Mouse (Mus musculus) adrenal gland, adult 2 months (tissue): Measurements from ENCODE around the gene Sema6d. TPM values are rescaled to one million over a fixed set of nuclear protein-coding genes. Genes with fewer than 3 reads are reported as not detected.

Experiments
- DNase-seq: peaks from one replicate; pipeline ENCODE4 v3.0.0; 2021
- polyA plus RNA-seq: library from polyadenylated mRNA; depleted of rRNA; stranded (reverse); fragments of >200 nt; gene quantifications from 2 replicates; pipeline ENCODE4 v1.2.3, GENCODE M21; 2012
- total RNA-seq, 2 experiments: library from RNA; stranded (reverse); gene quantifications; 2 replicates each; pipeline ENCODE4 v1.2.3; 2021

Gene Sema6d
- total and polyA plus RNA-seq, 3 experiments: 6.1 to 9.3 (median 7.6) TPM

DNA sequence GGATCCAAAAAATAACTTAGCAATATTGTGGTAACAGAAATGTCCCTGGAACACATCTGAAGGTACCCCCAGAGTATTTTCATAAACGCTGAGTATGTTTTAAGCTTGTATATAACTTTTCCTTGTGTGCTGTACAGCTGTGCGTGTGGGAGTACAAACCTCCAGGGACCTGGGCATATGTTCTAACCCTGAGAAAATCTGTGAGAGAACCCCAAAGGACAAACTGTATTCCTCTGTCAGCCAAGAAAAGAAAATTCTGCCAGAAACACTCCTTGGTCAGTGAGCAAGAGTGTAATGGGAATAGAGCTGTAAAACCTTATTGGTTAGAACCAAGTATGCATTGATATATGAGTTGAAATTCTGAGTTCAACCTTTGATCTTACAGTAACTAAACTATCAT lies 203.8 kb downstream of the Sema6d start:
- DNase-seq: no peak

DNA sequence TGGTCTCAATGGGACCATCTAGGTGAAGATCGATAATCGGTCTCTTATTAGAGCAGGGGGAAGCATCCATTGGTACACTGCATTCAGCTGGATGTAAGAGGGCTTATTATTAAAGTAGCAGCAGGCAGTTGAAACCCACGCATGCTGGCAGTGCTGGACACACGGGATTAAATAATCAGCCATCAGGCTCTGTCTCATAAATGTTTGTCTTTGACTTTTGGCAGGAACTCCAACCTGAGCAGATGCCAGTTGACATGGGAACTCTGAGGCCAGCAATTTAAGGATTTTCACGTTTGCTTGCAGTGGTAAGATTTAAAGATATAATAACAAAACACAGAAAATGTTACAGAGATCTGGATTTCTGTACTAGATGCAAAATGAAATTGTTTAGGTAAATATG lies 208.6 kb downstream of the Sema6d start:
- no peak for DNase-seq

- DNase-seq: no peak
These were observed 209.1 kb downstream of the Sema6d start for GRCm38 (mm10) chr2:124298872-124299271.

DNA sequence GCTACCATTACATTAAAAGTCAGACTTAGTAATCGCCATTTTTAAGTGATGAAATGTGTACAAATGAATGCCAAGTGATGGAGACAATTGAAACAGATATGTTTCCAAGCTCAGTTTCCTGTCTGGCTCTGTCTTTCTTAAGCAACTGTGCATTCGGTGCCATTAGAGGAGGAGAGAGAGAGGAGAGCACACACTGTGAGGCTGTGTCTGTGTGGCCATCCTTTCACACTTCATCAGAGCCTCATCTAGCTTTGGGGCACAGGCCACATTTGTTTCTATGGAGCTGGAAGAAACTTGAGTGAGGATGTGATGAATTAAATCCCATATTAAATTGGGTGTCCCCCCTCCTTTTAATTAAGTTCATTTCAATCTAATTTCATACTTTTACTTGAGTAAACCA lies 218.8 kb downstream of the Sema6d start:
- no peak for DNase-seq

DNA sequence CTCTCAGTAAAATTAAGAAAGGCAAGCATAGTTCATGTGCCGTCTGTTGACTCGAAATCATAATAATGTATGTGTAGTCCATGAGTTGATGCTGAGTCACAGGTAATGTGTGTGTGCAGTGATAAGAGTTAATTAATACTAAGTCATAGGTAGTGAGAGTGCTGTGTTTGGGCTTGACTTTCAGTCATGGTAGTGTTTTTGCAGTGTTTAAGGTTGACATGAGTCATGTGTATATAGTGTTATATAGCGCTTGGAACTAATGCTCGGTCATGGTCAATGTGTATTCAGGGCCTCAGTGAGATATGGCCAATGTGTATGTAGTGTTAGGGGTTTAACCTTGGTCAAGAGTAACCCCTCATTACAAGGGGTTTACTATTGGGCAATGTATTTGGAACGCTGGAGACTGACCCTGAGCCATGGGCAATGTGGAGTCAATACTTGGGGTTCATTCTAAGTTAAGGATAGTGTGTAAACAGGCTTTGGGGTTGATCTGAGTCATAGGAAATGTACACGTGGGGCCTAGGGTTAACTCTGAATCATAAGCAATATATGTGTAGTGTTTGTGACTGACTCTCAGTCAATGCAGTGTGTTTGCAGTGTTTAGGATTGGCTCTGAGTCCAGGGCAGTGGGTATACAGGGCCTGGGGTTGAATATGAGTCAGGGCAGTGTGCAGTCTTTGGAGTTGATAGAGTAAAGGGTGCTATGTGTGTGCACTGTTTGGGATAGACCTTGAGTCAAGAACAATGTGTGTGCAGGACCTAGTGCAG lies 219.8 kb downstream of the Sema6d start:
- no peak for DNase-seq

- peak; percentile 10 for DNase-seq
These were observed 232.9 kb downstream of the Sema6d start for GRCm38 (mm10) chr2:124322528-124323215.

GRCm38 (mm10) chr2:124324107-124324724 lies 234.4 kb downstream of the Sema6d start:
- DNase-seq: no peak

- no peak for DNase-seq
These were observed 239.8 kb downstream of the Sema6d start for GRCm38 (mm10) chr2:124329473-124330130.

DNA sequence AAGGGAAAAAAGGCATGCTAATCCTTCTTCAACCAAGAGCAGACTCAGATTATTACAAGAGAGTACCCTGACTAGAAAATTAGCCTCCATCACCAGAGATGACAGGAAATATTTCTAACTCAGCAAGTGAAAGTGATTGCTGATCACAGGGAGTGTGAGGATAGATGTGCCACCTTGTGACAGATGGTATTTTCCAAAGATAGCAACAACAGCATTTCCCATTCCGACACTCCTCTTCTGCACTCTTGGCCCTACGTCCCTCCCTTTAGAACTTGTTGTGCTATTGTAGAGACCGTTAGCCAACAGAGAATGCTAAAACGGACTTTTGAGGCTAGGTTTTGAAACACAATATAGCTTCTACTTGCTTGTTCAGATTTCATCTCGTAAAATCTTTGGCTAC lies 243.1 kb downstream of the Sema6d start:
- no peak for DNase-seq

GRCm38 (mm10) chr2:124334655-124335054 lies 244.9 kb downstream of the Sema6d start:
- peak; percentile 12 for DNase-seq

- DNase-seq: no peak
These were observed 248.5 kb downstream of the Sema6d start for GRCm38 (mm10) chr2:124338296-124338695.

DNA sequence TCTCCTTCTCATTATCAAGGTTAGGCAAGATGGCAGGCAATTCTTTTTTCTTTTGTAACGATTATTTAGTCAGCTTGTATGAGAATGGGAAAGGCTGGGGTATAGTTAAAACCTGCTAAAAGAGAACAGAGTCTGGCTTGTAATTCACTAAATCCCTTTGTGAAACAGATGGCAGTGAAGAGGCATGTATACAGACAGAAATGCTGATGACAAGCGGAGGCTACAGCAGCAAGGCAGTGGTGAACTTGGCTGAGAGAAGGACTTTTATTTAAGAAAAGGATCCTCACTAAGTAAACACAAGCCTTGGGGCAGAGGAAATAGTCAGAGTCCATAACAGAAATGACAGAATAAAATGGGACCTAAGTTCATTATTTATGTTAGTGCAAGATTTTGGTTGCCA lies 264.4 kb downstream of the Sema6d start:
- DNase-seq: no peak

GRCm38 (mm10) chr2:124354716-124355115 lies 264.9 kb downstream of the Sema6d start:
- no peak for DNase-seq

DNA sequence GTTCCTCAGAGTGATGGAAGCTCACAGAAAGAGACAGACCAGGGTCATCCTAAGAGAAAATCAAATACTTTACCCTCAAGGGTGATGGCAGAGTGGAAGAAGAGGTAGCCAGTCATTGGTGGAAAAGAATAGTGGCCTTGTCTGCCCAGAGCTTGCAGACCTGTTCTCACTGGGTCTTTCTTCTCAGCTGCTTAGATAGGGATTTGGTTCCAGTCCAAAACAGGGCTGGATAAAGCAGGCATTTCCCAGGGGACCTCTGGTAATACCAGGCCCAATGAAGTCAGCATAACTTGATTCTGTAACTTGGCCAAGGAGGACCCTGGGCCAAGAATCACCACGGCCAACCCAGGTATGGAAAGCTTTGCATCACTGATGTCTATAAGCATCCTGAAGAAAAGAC lies 279.5 kb downstream of the Sema6d start:
- DNase-seq: peak; percentile 5

- DNase-seq: peak; percentile 44
These were observed 280.2 kb downstream of the Sema6d start for GRCm38 (mm10) chr2:124369991-124370390.

GRCm38 (mm10) chr2:124371363-124371762 lies 281.6 kb downstream of the Sema6d start:
- no peak for DNase-seq

- DNase-seq: no peak
These were observed 295.3 kb downstream of the Sema6d start for GRCm38 (mm10) chr2:124385053-124385452.

DNA sequence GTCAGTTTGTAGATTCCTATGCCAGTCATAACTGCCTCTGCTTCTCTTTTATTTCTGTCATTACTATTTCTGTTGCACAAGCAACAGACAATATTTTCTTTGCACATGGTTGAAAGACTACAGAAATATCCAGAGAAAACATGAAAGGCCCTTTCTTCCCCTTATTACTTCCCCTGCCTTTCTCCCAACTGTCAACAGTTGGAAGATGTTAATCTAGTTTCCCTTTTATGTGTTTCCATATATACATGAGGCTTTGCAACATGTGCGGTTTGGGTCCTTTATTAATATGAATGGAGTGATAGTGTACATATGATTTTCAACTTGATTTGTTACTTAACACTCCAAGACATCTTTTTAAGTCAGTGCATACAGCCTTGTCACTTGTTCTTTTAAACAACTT lies 296.0 kb downstream of the Sema6d start:
- no peak for DNase-seq

GRCm38 (mm10) chr2:124388269-124388668 lies 298.5 kb downstream of the Sema6d start:
- no peak for DNase-seq

DNA sequence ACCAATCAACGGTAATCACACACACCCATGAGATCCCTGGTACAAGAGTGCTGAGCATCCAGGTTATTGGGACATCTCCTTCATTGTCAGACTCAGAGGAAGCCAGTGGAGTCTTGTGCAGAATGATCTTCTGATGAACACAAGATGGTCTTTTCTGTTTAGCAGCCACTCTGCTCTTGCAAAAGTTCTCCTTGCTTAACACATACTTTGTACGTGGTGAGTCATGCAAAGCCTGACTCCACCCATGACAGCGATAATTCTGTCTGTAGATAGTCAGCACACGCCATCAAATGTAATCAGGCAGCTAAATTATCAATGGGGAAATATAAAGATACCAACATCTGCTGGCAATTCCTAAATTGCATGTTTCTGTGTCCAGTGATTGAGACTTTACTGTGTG lies 307.0 kb downstream of the Sema6d start:
- DNase-seq: no peak

GRCm38 (mm10) chr2:124397304-124397703 lies 307.5 kb downstream of the Sema6d start:
- no peak for DNase-seq

DNA sequence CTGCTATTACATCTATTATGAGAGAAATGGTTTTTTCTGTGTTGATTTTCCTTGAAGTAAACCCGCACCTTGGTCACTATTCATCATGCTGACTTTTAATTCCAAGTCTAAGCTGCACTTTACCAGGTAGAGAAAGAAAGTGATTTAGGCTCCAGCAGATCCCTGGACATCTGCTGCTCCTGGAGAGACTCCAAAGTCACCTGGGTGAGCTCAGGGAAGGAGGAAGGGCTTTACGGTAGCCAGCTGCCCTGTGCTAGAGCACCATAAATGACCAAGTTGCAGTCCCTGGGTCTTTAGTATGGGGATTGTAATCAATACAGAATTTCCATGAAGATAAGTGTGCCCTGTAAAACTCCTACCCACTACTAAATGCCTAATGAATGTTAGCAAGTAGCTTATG lies 309.8 kb downstream of the Sema6d start:
- DNase-seq: no peak
